Mouse (Mus musculus) brain, embryonic 14.5 days (tissue): ENCODE results near the gene Gm20521.

Experiments used
- CTCF ChIP-seq: fragments of 200-500 bp; IDR thresholded peaks from 2 replicates; pipeline ENCODE4 v1.5.1; 2012; ENCODE audit warnings: inconsistent platforms, mild to moderate bottlenecking, moderate library complexity, borderline replicate concordance; ENCODE audit not compliant: insufficient read depth, insufficient read length; ENCODE audit errors: extremely low read depth
- POLR2A ChIP-seq: fragments of 200-500 bp; IDR thresholded peaks from 2 replicates; pipeline ENCODE4 v1.6.1; 2012; ENCODE audit warnings: mild to moderate bottlenecking, inconsistent platforms, borderline replicate concordance; ENCODE audit not compliant: poor library complexity, insufficient read depth, insufficient read length, severe bottlenecking; ENCODE audit errors: extremely low read depth

DNA sequence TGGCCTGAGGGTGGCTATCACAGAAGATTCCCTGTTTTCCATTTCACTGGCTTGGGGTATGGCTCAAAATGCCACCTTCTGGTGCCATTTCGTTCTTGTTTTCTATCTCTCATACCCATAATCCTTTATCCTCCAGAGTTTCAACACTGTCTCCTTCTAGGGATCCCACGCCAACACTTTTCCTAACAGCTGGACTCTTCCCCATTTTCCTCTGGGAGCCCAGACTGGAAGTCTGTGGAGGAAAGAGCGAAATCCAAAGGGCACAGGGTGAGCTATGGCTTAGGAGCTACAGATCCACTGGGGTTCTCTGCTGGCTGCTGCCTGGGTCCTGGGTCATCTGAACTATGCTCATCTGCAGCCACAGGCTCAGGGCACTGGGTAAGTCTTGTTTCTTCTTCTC, 9.1 kb upstream of the Gm20521 start:
- TF ChIP-seq CTCF, result no peak
- no peak for TF ChIP-seq POLR2A
